Comparison of ENCODE assay signal across 22 mouse cellular contexts in the genomic region with DNA sequence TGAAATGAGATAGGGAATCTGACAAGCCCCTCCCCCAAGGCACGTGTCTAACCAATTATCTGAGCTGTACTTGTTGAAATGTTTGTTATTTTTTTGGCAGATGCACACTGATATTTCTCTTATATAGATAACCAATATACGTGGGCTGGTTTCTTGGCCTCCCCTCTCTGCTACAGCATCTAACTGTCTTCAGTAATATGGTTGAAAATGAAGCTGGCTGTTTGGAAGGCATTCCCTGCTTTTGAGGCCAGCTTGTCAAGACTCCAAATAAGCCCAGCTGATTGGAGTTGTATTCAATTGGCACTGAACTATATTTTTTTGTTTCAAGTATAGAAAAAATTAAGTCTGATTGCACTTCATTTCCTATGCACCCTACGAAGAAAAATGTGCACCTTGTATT.
DNase-seq lines count a peak whose midpoint lies in the region; ATAC-seq lines count a peak whose summit lies in the region.
"Had no signal": no experiment of that assay in that cellular context is flagged by ENCODE, and none has a peak within 500 bp of the region (broad histone marks: within the 10 kb centered on the region; RNA-seq: fewer than 3 reads in every experiment).

No protein-coding gene starts in this region.

- 58% methylated on average over 3 of the region's 3 CpGs for WGBS in embryonic facial prominence, embryonic 14.5 days
- WGBS in embryonic facial prominence, embryonic 10.5 days, result 82% methylated on average over 3 of the region's 3 CpGs
- WGBS in forebrain, embryonic 16.5 days, result 63% methylated on average over 3 of the region's 3 CpGs
- 87% methylated on average over 3 of the region's 3 CpGs for WGBS in forebrain, embryonic 10.5 days

- H3K36me3 ChIP-seq in embryonic facial prominence, embryonic 14.5 days (ENCODE audit: control insufficient read depth, insufficient read depth, low read length), result no peaks in the 10 kb centered on the region
- no peaks in the 10 kb centered on the region for H3K36me3 ChIP-seq in embryonic facial prominence, embryonic 10.5 days (replicated peaks)
- H3K36me3 ChIP-seq in forebrain, embryonic 16.5 days (ENCODE audit: control insufficient read depth, insufficient read depth), result no peaks in the 10 kb centered on the region
- H3K36me3 ChIP-seq in forebrain, embryonic 10.5 days (replicated peaks), result no peaks in the 10 kb centered on the region
- H3K36me3 ChIP-seq: embryonic facial prominence, embryonic 13.5 days; hindbrain, embryonic 12.5 days; hindbrain, embryonic 15.5 days had no signal

- no peak overlapping the region for H3K27ac ChIP-seq in embryonic facial prominence, embryonic 14.5 days (replicated peaks; ENCODE audit: low read depth, low read length)
- H3K27ac ChIP-seq in embryonic facial prominence, embryonic 10.5 days (replicated peaks), result no peak overlapping the region
- H3K27ac ChIP-seq in forebrain, embryonic 16.5 days (ENCODE audit: low read length), result no peak overlapping the region
- no peak overlapping the region for H3K27ac ChIP-seq in forebrain, embryonic 10.5 days
- H3K27ac ChIP-seq: embryonic facial prominence, embryonic 13.5 days; gastrocnemius, adult 2 months; hindbrain, embryonic 12.5 days; hindbrain, embryonic 15.5 days had no signal

- no peak overlapping the region for H3K4me2 ChIP-seq in embryonic facial prominence, embryonic 14.5 days (ENCODE audit: low read depth, low read length)
- H3K4me2 ChIP-seq in forebrain, embryonic 16.5 days (ENCODE audit: low read length), result no peak overlapping the region
- H3K4me2 ChIP-seq: embryonic facial prominence, embryonic 13.5 days; heart, embryonic 11.5 days; hindbrain, embryonic 12.5 days; hindbrain, embryonic 15.5 days had no signal

- no peak overlapping the region for H3K4me3 ChIP-seq in embryonic facial prominence, embryonic 14.5 days (ENCODE audit: low read depth, low read length)
- H3K4me3 ChIP-seq in embryonic facial prominence, embryonic 10.5 days, result no peak overlapping the region
- H3K4me3 ChIP-seq in forebrain, embryonic 16.5 days (replicated peaks; ENCODE audit: low read length), result no peak overlapping the region
- H3K4me3 ChIP-seq in forebrain, embryonic 10.5 days, result no peak overlapping the region
- H3K4me3 ChIP-seq: embryonic facial prominence, embryonic 13.5 days; gastrocnemius, adult 2 months; hindbrain, embryonic 12.5 days; hindbrain, embryonic 15.5 days had no signal

- no peak overlapping the region for H3K9ac ChIP-seq in embryonic facial prominence, embryonic 14.5 days (ENCODE audit: low read depth, low read length)
- H3K9ac ChIP-seq in forebrain, embryonic 16.5 days (replicated peaks; ENCODE audit: low read depth, low read length), result no peak overlapping the region
- H3K9ac ChIP-seq: embryonic facial prominence, embryonic 13.5 days; hindbrain, embryonic 12.5 days; hindbrain, embryonic 15.5 days had no signal

- H3K9me3 ChIP-seq in embryonic facial prominence, embryonic 14.5 days (ENCODE audit: control insufficient read depth, low read length), result no peaks in the 10 kb centered on the region
- no peaks in the 10 kb centered on the region for H3K9me3 ChIP-seq in embryonic facial prominence, embryonic 10.5 days
- no peaks in the 10 kb centered on the region for H3K9me3 ChIP-seq in forebrain, embryonic 16.5 days (ENCODE audit: control insufficient read depth, low read length)
- H3K9me3 ChIP-seq in forebrain, embryonic 10.5 days, result no peaks in the 10 kb centered on the region
- H3K9me3 ChIP-seq: embryonic facial prominence, embryonic 13.5 days; hindbrain, embryonic 12.5 days; hindbrain, embryonic 15.5 days had no signal

- H3K27me3 ChIP-seq in embryonic facial prominence, embryonic 14.5 days (replicated peaks; ENCODE audit: control insufficient read depth, insufficient read depth, low read length), result no peaks in the 10 kb centered on the region
- H3K27me3 ChIP-seq in embryonic facial prominence, embryonic 10.5 days (replicated peaks; ENCODE audit: low read depth, poor library complexity, severe bottlenecking), result no peaks in the 10 kb centered on the region
- H3K27me3 ChIP-seq in forebrain, embryonic 16.5 days (replicated peaks; ENCODE audit: control insufficient read depth, insufficient read depth, low read length), result no peaks in the 10 kb centered on the region
- no peaks in the 10 kb centered on the region for H3K27me3 ChIP-seq in forebrain, embryonic 10.5 days (ENCODE audit: poor library complexity, severe bottlenecking)
- H3K27me3 ChIP-seq: embryonic facial prominence, embryonic 13.5 days; hindbrain, embryonic 12.5 days; hindbrain, embryonic 15.5 days had no signal

- ATAC-seq in embryonic facial prominence, embryonic 14.5 days (ENCODE audit: low read depth), result no peak
- ATAC-seq in forebrain, embryonic 16.5 days, result peak; percentile 64
- ATAC-seq: activated CD4-positive, CD25-positive, alpha-beta regulatory T cell, adult 4 months; intestine, postnatal 0 days had no signal

- no peaks in the 10 kb centered on the region for H3K4me1 ChIP-seq in embryonic facial prominence, embryonic 14.5 days (ENCODE audit: control insufficient read depth, insufficient read depth, low read length)
- H3K4me1 ChIP-seq in embryonic facial prominence, embryonic 10.5 days, result no peaks in the 10 kb centered on the region
- H3K4me1 ChIP-seq in forebrain, embryonic 16.5 days (replicated peaks; ENCODE audit: control insufficient read depth, insufficient read depth, low read length), result no peaks in the 10 kb centered on the region
- H3K4me1 ChIP-seq in forebrain, embryonic 10.5 days, result no peaks in the 10 kb centered on the region
- H3K4me1 ChIP-seq: embryonic facial prominence, embryonic 13.5 days; hindbrain, embryonic 12.5 days; hindbrain, embryonic 15.5 days had no signal

- peak; percentile 4 for DNase-seq in embryonic facial prominence, embryonic 14.5 days (ENCODE audit: low spot score)
- DNase-seq in embryonic facial prominence, embryonic 10.5 days (ENCODE audit: low spot score), result no peak
- no peak for DNase-seq in forebrain, embryonic 10.5 days (ENCODE audit: extremely low spot score, low spot score)
- peak; percentile 9 for DNase-seq in layer of hippocampus, adult 11-12 months (ENCODE audit: low spot score)
- no peak for DNase-seq in layer of hippocampus, postnatal 25 days (ENCODE audit: extremely low spot score in 1 of 2, low spot score in 1 of 2)
- peak; percentile 50 for DNase-seq in brain, adult 2 months (ENCODE audit: low read depth, low spot score)
- no peak for DNase-seq in right cerebral cortex, postnatal 14 days
- DNase-seq: adrenal gland, adult 8-10 months; adrenal gland, postnatal 25 days; cerebellum, adult 11 months; cerebellum, adult 2 months; cerebellum, adult 9-11 months; cerebellum, postnatal 25 days; gastrocnemius, adult 2 months; gastrocnemius, postnatal 14 days had no signal

Comparison
In these comparisons a context has a peak if more than half of its experiments do, and no peak if none do; other contexts are left out.
1. DNase-seq: peak in embryonic facial prominence, embryonic 14.5 days (single experiment), layer of hippocampus, adult 11-12 months (single experiment) and brain, adult 2 months (single experiment); none in embryonic facial prominence, embryonic 10.5 days (single experiment), forebrain, embryonic 10.5 days (single experiment), layer of hippocampus, postnatal 25 days (0 of 2) and right cerebral cortex, postnatal 14 days (single experiment).